Mouse (Mus musculus): ENCODE results near the gene Calr. TPM values are rescaled to one million over a fixed set of nuclear protein-coding genes. Genes with fewer than 3 reads are reported as not detected.

Calr gene
- polyA plus RNA-seq, 1 experiment, result 687 TPM

DNA sequence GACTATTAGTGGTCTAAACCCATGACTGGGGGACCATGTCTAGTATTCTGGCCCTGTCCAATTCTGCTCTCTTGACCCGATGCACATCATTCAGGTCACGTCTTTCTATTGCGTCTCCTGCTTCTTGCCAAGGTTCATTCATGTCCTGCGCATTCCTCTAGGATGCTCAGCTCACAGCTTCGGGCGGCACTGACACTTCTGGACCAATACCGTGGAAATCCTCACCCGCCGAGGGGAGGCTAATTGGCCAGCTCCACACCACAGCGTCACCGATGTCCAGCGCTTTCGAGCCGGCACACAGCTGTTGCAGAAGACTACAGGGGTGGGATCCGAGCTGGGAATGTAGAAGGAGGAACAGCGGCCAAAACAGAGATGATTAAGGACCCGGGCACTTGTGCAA is 30.6 kb downstream of the Calr start:
- no peak for TF ChIP-seq CEBPB (IDR thresholded peaks at IDR 0.05; ENCODE audit: low read depth)
- TF ChIP-seq CTCF (IDR thresholded peaks at IDR 0.05; ENCODE audit: control insufficient read depth, insufficient read depth, insufficient read length), result no peak
- no peak for TF ChIP-seq MYOD1 (IDR thresholded peaks at IDR 0.05; ENCODE audit: control insufficient read depth, insufficient read length, low read depth)
- no peak for TF ChIP-seq USF1 (IDR thresholded peaks at IDR 0.05; ENCODE audit: low read depth)
- no peak for TF ChIP-seq MYOG (IDR thresholded peaks at IDR 0.05; ENCODE audit: control insufficient read depth, extremely low read depth, insufficient read length)
- no peak for TF ChIP-seq MAX (IDR thresholded peaks at IDR 0.05)
- no peak for TF ChIP-seq FOSL1 (IDR thresholded peaks at IDR 0.05; ENCODE audit: insufficient read depth, low read length, poor library complexity, severe bottlenecking)
- Histone ChIP-seq H3K27me3 (ENCODE audit: control insufficient read depth, insufficient read depth, insufficient read length) (no peaks in the 10 kb centered on the region), H3ac (ENCODE audit: control insufficient read depth, insufficient read length, low read depth) (no peak overlapping the region), H3K79me2 (ENCODE audit: control insufficient read depth, insufficient read depth) (no peaks in the 10 kb centered on the region), H3K36me3 (ENCODE audit: control insufficient read depth, insufficient read depth) (no peaks in the 10 kb centered on the region), H3K4me3 (ENCODE audit: insufficient read depth, poor library complexity, severe bottlenecking) (no peak overlapping the region), H3K79me3 (ENCODE audit: low read depth) (no peaks in the 10 kb centered on the region)

- Histone ChIP-seq H3K27me3 (ENCODE audit: control insufficient read depth, insufficient read depth, insufficient read length) (no peaks in the 10 kb centered on the region), H3K79me2 (ENCODE audit: control insufficient read depth, insufficient read depth) (no peaks in the 10 kb centered on the region), H3K79me3 (ENCODE audit: low read depth) (no peaks in the 10 kb centered on the region), H3K4me3 (ENCODE audit: insufficient read depth, poor library complexity, severe bottlenecking) (no peak overlapping the region), H3K36me3 (ENCODE audit: control insufficient read depth, insufficient read depth) (no peaks in the 10 kb centered on the region), H3ac (ENCODE audit: control insufficient read depth, insufficient read length, low read depth) (no peak overlapping the region)
- TF ChIP-seq FOSL1 (IDR thresholded peaks at IDR 0.05; ENCODE audit: insufficient read depth, low read length, poor library complexity, severe bottlenecking), result no peak
- TF ChIP-seq MYOD1 (IDR thresholded peaks at IDR 0.05; ENCODE audit: control insufficient read depth, insufficient read length, low read depth), result peak; percentile 31
- no peak for TF ChIP-seq USF1 (IDR thresholded peaks at IDR 0.05; ENCODE audit: low read depth)
- no peak for TF ChIP-seq MAX (IDR thresholded peaks at IDR 0.05)
- peak; percentile 93 for TF ChIP-seq CTCF (IDR thresholded peaks at IDR 0.05; ENCODE audit: control insufficient read depth, insufficient read depth, insufficient read length)
- no peak for TF ChIP-seq MYOG (IDR thresholded peaks at IDR 0.05; ENCODE audit: control insufficient read depth, extremely low read depth, insufficient read length)
- TF ChIP-seq CEBPB (IDR thresholded peaks at IDR 0.05; ENCODE audit: low read depth), result no peak
Measured at GRCm38 (mm10) chr8:84815547-84815946, 31.2 kb downstream of the Calr start.

- H3K79me3 ChIP-seq (ENCODE audit: low read depth), result no peaks in the 10 kb centered on the region
- no peaks in the 10 kb centered on the region for H3K27me3 ChIP-seq (ENCODE audit: control insufficient read depth, insufficient read depth, insufficient read length)
- no peak for TF ChIP-seq CEBPB (IDR thresholded peaks at IDR 0.05; ENCODE audit: low read depth)
- TF ChIP-seq USF1 (IDR thresholded peaks at IDR 0.05; ENCODE audit: low read depth), result no peak
- TF ChIP-seq MYOD1 (IDR thresholded peaks at IDR 0.05; ENCODE audit: control insufficient read depth, insufficient read length, low read depth), result no peak
- no peak for TF ChIP-seq CTCF (IDR thresholded peaks at IDR 0.05; ENCODE audit: control insufficient read depth, insufficient read depth, insufficient read length)
- no peak for TF ChIP-seq FOSL1 (IDR thresholded peaks at IDR 0.05; ENCODE audit: insufficient read depth, low read length, poor library complexity, severe bottlenecking)
- no peak for TF ChIP-seq MYOG (IDR thresholded peaks at IDR 0.05; ENCODE audit: control insufficient read depth, extremely low read depth, insufficient read length)
- no peak for TF ChIP-seq MAX (IDR thresholded peaks at IDR 0.05)
- no peaks in the 10 kb centered on the region for H3K79me2 ChIP-seq (ENCODE audit: control insufficient read depth, insufficient read depth)
- no peak overlapping the region for H3ac ChIP-seq (ENCODE audit: control insufficient read depth, insufficient read length, low read depth)
- H3K4me3 ChIP-seq (ENCODE audit: insufficient read depth, poor library complexity, severe bottlenecking), result no peak overlapping the region
- H3K36me3 ChIP-seq (ENCODE audit: control insufficient read depth, insufficient read depth), result no peaks in the 10 kb centered on the region
Measured at GRCm38 (mm10) chr8:84814555-84815441, 31.9 kb downstream of the Calr start.

DNA sequence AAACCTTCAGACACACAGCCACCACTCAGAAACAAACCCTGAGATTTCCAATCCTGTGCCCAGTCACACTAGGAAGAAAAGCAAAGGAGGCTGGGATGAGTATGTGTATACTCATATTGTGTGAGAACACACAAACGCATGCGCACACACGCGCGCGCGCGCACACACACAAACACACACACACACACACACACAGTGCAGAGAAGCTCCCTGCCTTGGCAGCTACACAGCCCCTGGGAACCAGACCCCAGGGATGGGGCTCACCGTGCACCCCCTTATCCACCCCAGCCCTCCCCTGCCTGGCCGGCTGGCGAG is 32.5 kb downstream of the Calr start:
- Histone ChIP-seq H3K79me2 (ENCODE audit: control insufficient read depth, insufficient read depth) (no peaks in the 10 kb centered on the region), H3ac (ENCODE audit: control insufficient read depth, insufficient read length, low read depth) (no peak overlapping the region), H3K27me3 (ENCODE audit: control insufficient read depth, insufficient read depth, insufficient read length) (no peaks in the 10 kb centered on the region), H3K36me3 (ENCODE audit: control insufficient read depth, insufficient read depth) (no peaks in the 10 kb centered on the region), H3K4me3 (ENCODE audit: insufficient read depth, poor library complexity, severe bottlenecking) (no peak overlapping the region), H3K79me3 (ENCODE audit: low read depth) (no peaks in the 10 kb centered on the region)
- TF ChIP-seq MAX (IDR thresholded peaks at IDR 0.05), result no peak
- no peak for TF ChIP-seq FOSL1 (IDR thresholded peaks at IDR 0.05; ENCODE audit: insufficient read depth, low read length, poor library complexity, severe bottlenecking)
- no peak for TF ChIP-seq USF1 (IDR thresholded peaks at IDR 0.05; ENCODE audit: low read depth)
- no peak for TF ChIP-seq MYOG (IDR thresholded peaks at IDR 0.05; ENCODE audit: control insufficient read depth, extremely low read depth, insufficient read length)
- no peak for TF ChIP-seq CEBPB (IDR thresholded peaks at IDR 0.05; ENCODE audit: low read depth)
- no peak for TF ChIP-seq MYOD1 (IDR thresholded peaks at IDR 0.05; ENCODE audit: control insufficient read depth, insufficient read length, low read depth)
- no peak for TF ChIP-seq CTCF (IDR thresholded peaks at IDR 0.05; ENCODE audit: control insufficient read depth, insufficient read depth, insufficient read length)

DNA sequence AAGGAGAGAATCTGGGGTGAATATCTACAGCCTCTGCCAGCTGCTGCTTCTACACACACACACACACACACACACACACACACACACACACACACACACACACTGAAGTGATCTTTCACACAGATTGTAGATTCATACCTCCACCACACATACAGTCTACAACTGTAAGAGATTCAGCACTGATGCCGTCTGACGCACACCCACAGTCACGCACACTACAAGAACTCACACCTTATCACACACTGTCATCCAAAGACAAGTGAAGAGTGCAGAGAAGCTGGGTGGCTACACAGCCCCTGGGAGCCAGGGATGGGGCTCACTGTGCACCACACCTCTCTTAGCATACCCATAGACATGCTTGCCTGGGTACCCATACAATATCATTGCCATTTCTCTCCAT is 32.9 kb downstream of the Calr start:
- no peak for TF ChIP-seq USF1 (IDR thresholded peaks at IDR 0.05; ENCODE audit: low read depth)
- TF ChIP-seq MAX (IDR thresholded peaks at IDR 0.05), result no peak
- TF ChIP-seq CEBPB (IDR thresholded peaks at IDR 0.05; ENCODE audit: low read depth), result no peak
- no peak for TF ChIP-seq FOSL1 (IDR thresholded peaks at IDR 0.05; ENCODE audit: insufficient read depth, low read length, poor library complexity, severe bottlenecking)
- no peak for TF ChIP-seq MYOD1 (IDR thresholded peaks at IDR 0.05; ENCODE audit: control insufficient read depth, insufficient read length, low read depth)
- TF ChIP-seq MYOG (IDR thresholded peaks at IDR 0.05; ENCODE audit: control insufficient read depth, extremely low read depth, insufficient read length), result no peak
- no peak for TF ChIP-seq CTCF (IDR thresholded peaks at IDR 0.05; ENCODE audit: control insufficient read depth, insufficient read depth, insufficient read length)
- no peaks in the 10 kb centered on the region for H3K27me3 ChIP-seq (ENCODE audit: control insufficient read depth, insufficient read depth, insufficient read length)

More for the DNA sequence above, 32.9 kb downstream of the Calr start:
- Histone ChIP-seq H3K79me3 (ENCODE audit: low read depth) (no peaks in the 10 kb centered on the region), H3K36me3 (ENCODE audit: control insufficient read depth, insufficient read depth) (no peaks in the 10 kb centered on the region), H3K79me2 (ENCODE audit: control insufficient read depth, insufficient read depth) (no peaks in the 10 kb centered on the region), H3ac (ENCODE audit: control insufficient read depth, insufficient read length, low read depth) (no peak overlapping the region), H3K4me3 (ENCODE audit: insufficient read depth, poor library complexity, severe bottlenecking) (no peak overlapping the region)

Data from C2C12 (cell line).